Mouse (Mus musculus) intestine, postnatal 0 days (tissue): ENCODE measurements around the gene Ntng1. TPM values are rescaled to one million over a fixed set of nuclear protein-coding genes. Genes with fewer than 3 reads are reported as not detected.

Experiments used
- ATAC-seq: fragments of 200-750 bp; cut with Nextera tagmentation; 2 replicates; pipeline ENCODE4 v1.8.0; 2017; ENCODE audit warnings: mild to moderate bottlenecking, moderate TSS enrichment, moderate library complexity
- H3K27ac ChIP-seq: fragments of 300-500 bp; sonication (generic); 2 replicates; pipeline ENCODE4 v1.5.1; 2014; ENCODE audit warnings: mild to moderate bottlenecking, low read depth, low read length, moderate library complexity
- H3K27me3 ChIP-seq: fragments of 300-500 bp; sonication (generic); replicated peaks from 2 replicates; pipeline ENCODE4 v1.6.1; 2014; ENCODE audit warnings: low read length, mixed read lengths; ENCODE audit not compliant: control insufficient read depth, insufficient read depth
- H3K36me3 ChIP-seq: fragments of 300-500 bp; sonication (generic); 2 replicates; pipeline ENCODE4 v1.6.1; 2014; ENCODE audit warnings: mild to moderate bottlenecking, moderate library complexity; ENCODE audit not compliant: control insufficient read depth, insufficient read depth
- H3K4me1 ChIP-seq: fragments of 300-500 bp; sonication (generic); replicated peaks from 2 replicates; pipeline ENCODE4 v1.6.1; 2014; ENCODE audit warnings: antibody characterized with exemption, low read length, mixed read lengths; ENCODE audit not compliant: control insufficient read depth, insufficient read depth
- H3K4me2 ChIP-seq: fragments of 300-500 bp; sonication (generic); replicated peaks from 2 replicates; pipeline ENCODE4 v1.6.1; 2014; ENCODE audit warnings: low read depth, mild to moderate bottlenecking, moderate library complexity
- H3K4me3 ChIP-seq: fragments of 300-500 bp; sonication (generic); 2 replicates; pipeline ENCODE4 v1.5.1; 2014; ENCODE audit warnings: low read depth, low read length
- H3K9ac ChIP-seq: fragments of 300-500 bp; sonication (generic); 2 replicates; pipeline ENCODE4 v1.6.1; 2014; ENCODE audit warnings: mild to moderate bottlenecking, low read depth, low read length
- H3K9me3 ChIP-seq: fragments of 300-500 bp; sonication (generic); 2 replicates; pipeline ENCODE4 v1.6.1; 2016; ENCODE audit warnings: mixed run types; ENCODE audit not compliant: control insufficient read depth
- CTCF ChIP-seq: sonication (generic); IDR thresholded peaks from 2 replicates; pipeline ENCODE4 v1.5.1; 2016; ENCODE audit warnings: low read depth, mild to moderate bottlenecking, control low read depth, antibody characterized with exemption, moderate library complexity
- WGBS: fragments of 180-500 bp; shearing (Covaris S2); extraction: QIAGEN DNeasy Blood & Tissue Kit; methylation state at CpG from one replicate; pipeline ENCODE4 v1.1.7; 2014; 5-methylcytosine and 5-hydroxymethylcytosine counted together
- polyA plus RNA-seq: library from polyadenylated mRNA; unstranded; fragments of >200 nt; fragmentation: Nextera tagmentation; extraction: Ambion mirVana; gene quantifications from 2 replicates; pipeline ENCODE4 v1.2.1, GENCODE M21; 2015

The Ntng1 gene
- polyA plus RNA-seq, 1 experiment from 2014 or later = 0.38 TPM

DNA sequence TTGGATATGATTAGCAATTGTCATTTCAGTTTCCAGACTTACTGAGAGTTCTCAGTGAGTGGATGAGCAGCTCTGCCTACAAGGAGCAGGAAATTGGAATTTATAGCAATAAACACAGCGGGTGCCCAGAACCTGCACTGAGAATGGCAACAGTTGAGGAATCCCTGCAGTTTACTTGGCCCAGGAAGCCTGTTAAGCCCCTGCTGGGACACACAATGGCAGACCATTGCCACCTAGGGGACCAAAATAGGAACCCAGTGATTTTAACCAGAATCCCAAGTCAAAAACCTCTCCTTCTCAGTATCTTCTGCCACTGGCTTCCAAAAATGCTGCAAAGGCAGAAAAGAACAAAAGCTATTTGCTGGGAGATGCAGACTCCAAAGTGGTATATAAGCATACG lies 37.8 kb downstream of the Ntng1 start:
- no peak overlapping the region for H3K9ac ChIP-seq
- H3K27me3 ChIP-seq = no peaks in the 10 kb centered on the region
- H3K27ac ChIP-seq = no peak overlapping the region
- H3K9me3 ChIP-seq = no peaks in the 10 kb centered on the region
- 45% methylated on average over 2 of the region's 2 CpGs for WGBS
- H3K4me3 ChIP-seq = no peak overlapping the region
- H3K4me1 ChIP-seq = no peaks in the 10 kb centered on the region
- no peak overlapping the region for H3K4me2 ChIP-seq
- ATAC-seq = no peak
- TF ChIP-seq CTCF = peak; percentile 46
- H3K36me3 ChIP-seq = no peaks in the 10 kb centered on the region

DNA sequence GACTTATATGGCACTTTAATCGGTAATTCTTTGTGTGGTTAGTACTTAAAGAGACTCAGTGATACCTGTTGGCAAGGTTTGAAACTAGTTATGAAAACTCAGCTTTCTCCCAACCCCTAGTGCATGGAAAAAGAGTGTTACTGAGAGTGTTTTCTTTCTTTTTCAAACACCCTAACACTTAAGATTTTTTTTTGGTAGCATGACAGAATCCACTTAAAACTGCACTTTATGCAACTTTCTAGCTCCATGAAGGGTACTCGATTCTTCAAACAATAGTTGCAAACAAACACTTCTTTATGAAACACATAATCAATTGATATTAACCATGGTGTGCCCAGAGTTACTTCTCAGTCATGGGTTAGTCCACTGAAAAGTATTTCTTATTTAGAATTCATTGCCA lies 49.4 kb downstream of the Ntng1 start:
- Histone ChIP-seq H3K36me3 (no peaks in the 10 kb centered on the region), H3K9ac (no peak overlapping the region), H3K27me3 (no peaks in the 10 kb centered on the region), H3K9me3 (no peaks in the 10 kb centered on the region), H3K4me3 (no peak overlapping the region), H3K4me2 (no peak overlapping the region), H3K4me1 (no peaks in the 10 kb centered on the region), H3K27ac (no peak overlapping the region)
- no peak for ATAC-seq
- WGBS = 76% methylated on average over 2 of the region's 2 CpGs
- TF ChIP-seq CTCF = no peak

DNA sequence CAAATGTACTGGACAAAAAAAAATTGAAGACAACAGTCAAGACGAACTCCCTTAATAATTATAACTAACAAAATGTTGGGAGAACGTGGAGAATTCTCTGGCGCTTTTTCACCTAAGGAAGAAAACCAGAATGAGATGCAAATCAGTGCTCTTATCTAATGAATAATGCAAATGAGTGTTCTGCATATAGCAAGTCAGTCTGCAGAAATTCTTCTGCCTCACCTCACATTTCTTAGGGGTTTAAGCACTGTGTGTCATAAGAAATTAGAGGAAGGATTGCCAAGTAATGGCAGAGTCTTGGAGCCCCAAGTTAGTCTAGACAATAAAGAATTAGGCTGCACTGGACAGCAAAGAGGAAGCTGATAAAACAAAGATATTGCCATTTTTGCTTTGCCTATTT lies 49.8 kb downstream of the Ntng1 start:
- 78% methylated on average over 3 of the region's 3 CpGs for WGBS
- Histone ChIP-seq H3K9me3 (no peaks in the 10 kb centered on the region), H3K4me2 (no peak overlapping the region), H3K36me3 (no peaks in the 10 kb centered on the region), H3K4me3 (no peak overlapping the region), H3K9ac (no peak overlapping the region), H3K4me1 (no peaks in the 10 kb centered on the region), H3K27ac (no peak overlapping the region), H3K27me3 (no peaks in the 10 kb centered on the region)
- no peak for ATAC-seq
- TF ChIP-seq CTCF = no peak

DNA sequence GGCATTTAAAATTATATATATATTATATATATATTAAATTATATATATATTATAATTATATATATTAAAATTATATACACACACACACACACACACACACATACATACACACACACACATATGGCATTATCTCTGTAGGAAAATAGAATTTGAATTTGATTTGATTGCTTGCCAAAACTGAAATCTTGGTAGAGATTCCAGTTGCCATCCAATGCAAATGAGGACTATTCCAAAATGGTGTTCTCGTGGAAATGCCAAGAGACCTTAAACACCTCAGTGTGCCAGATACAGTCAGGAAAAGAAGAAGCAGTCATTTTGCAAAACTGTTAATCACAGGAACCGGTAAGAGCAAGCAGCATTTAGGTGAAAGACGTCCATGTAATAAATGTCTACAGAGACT lies 51.3 kb downstream of the Ntng1 start:
- no peak for ATAC-seq
- Histone ChIP-seq H3K4me3 (no peak overlapping the region), H3K4me1 (no peaks in the 10 kb centered on the region), H3K4me2 (no peak overlapping the region), H3K27me3 (no peaks in the 10 kb centered on the region), H3K36me3 (no peaks in the 10 kb centered on the region), H3K27ac (no peak overlapping the region), H3K9ac (no peak overlapping the region), H3K9me3 (no peaks in the 10 kb centered on the region)
- no peak for TF ChIP-seq CTCF
- 86% methylated on average over 3 of the region's 3 CpGs for WGBS

DNA sequence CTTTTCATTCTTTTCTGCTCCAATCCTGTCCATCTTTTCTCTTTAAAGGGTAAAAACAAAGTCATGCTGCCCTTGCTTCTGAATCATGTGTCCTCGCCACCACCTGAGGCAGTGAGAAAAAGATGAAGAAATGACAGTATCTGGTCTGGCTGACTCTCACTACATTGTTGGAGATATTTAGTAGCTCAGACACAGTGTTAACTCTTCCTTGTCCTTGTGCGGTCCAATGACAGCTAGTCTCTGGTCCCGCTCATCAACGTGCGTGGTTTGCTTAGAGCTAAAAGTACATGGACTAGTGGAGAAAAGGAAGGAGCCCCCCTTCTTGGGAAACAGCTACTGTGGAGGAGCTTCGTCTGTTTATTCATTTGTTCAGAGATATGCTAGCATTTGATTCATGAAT lies 56.6 kb downstream of the Ntng1 start:
- TF ChIP-seq CTCF = no peak
- H3K27ac ChIP-seq = no peak overlapping the region
- no peak for ATAC-seq
- H3K36me3 ChIP-seq = no peaks in the 10 kb centered on the region
- no peak overlapping the region for H3K4me2 ChIP-seq
- H3K4me1 ChIP-seq = no peaks in the 10 kb centered on the region
- no peak overlapping the region for H3K9ac ChIP-seq
- H3K4me3 ChIP-seq = no peak overlapping the region
- WGBS = 83% methylated on average over 6 of the region's 6 CpGs
- H3K9me3 ChIP-seq = no peaks in the 10 kb centered on the region
- H3K27me3 ChIP-seq = no peaks in the 10 kb centered on the region

DNA sequence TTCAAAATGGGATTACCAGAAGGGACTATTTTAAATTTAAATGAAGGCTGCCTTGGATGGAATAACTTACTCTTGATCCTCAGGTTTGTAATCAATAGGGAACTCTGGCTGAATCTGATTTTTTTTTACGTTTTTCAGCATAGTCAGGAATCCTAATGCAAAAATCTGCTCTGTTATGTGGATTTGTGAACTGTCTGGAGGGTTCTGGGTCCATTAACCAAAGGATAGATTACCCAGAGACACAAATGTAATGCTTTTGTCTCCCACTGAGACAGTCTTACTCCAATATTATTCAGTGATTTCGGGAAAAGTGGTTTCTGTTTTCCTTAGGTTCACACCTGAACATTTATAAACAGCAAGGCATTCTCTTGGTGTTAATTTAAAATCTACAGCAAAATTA lies 58.5 kb downstream of the Ntng1 start:
- Histone ChIP-seq H3K9me3 (no peaks in the 10 kb centered on the region), H3K4me1 (no peaks in the 10 kb centered on the region), H3K27me3 (no peaks in the 10 kb centered on the region), H3K27ac (no peak overlapping the region), H3K36me3 (no peaks in the 10 kb centered on the region), H3K9ac (no peak overlapping the region), H3K4me3 (no peak overlapping the region), H3K4me2 (no peak overlapping the region)
- 78% methylated on average over 2 of the region's 2 CpGs for WGBS
- no peak for ATAC-seq
- no peak for TF ChIP-seq CTCF

DNA sequence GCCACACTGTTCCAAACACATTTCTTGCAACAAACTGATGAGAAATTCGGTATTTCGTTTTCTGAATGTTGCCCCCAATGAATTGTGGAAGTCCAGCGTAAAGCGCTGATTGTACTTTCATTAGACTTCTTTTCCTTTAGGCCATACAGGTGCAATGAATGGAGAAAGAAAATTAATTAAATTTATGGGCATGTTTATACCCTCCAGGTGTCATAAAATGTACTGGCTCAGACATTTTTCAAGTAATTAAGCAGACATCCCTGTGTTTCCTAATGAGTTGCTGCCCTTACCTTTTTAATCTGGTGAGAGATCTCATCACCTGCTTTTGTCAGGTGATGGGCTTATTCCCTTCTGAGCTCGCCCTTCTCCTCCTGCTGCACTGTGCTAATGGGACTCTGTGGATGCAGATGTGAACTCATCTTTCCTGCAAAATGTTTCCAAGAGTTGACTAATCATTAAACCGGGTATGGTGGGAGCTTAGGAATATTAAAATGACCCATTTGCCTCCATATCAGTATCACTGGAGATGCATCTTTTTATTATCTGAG lies 79.0 kb downstream of the Ntng1 start:
- Histone ChIP-seq H3K36me3 (no peaks in the 10 kb centered on the region), H3K4me2 (no peak overlapping the region), H3K9me3 (no peaks in the 10 kb centered on the region), H3K4me3 (no peak overlapping the region), H3K9ac (no peak overlapping the region), H3K27ac (no peak overlapping the region), H3K4me1 (no peaks in the 10 kb centered on the region), H3K27me3 (no peaks in the 10 kb centered on the region)
- 83% methylated on average over 6 of the region's 6 CpGs for WGBS
- TF ChIP-seq CTCF = no peak
- ATAC-seq = no peak
